In genomic region chr17:5132296-5132986, GRCm38 (mm10) we compare ENCODE assay signal across 13 mouse cellular contexts.
DNase-seq lines count a peak whose midpoint lies in the region; ATAC-seq and TF ChIP-seq lines count a peak whose summit lies in the region.
"Had no signal": no experiment of that assay in that cellular context is flagged by ENCODE, and none has a peak within 500 bp of the region (broad histone marks: within the 10 kb centered on the region; RNA-seq: fewer than 3 reads in every experiment).

No protein-coding gene starts in this region.

- peak; percentile 84 for DNase-seq in heart, adult 11 months
- no peak for DNase-seq in heart, embryonic 10.5 days (ENCODE audit: low spot score)
- peak; percentile 21 for DNase-seq in urinary bladder, postnatal 25 days (ENCODE audit: low spot score)
- no peak for DNase-seq in urinary bladder, postnatal 10 days (ENCODE audit: low spot score)
- DNase-seq in stomach, postnatal 0 days (ENCODE audit: low spot score) = no peak
- DNase-seq in layer of hippocampus, postnatal 14 days (ENCODE audit: low spot score in 2 of 2) = no peak
- DNase-seq in ovary, postnatal 10 days (ENCODE audit: low spot score) = no peak
- DNase-seq: embryo, embryonic 11 days; liver, embryonic 13.5 days; thymus, postnatal 36 days had no signal

- H3K9ac ChIP-seq in intestine, embryonic 16.5 days (ENCODE audit: low read depth, low read length) = no peak overlapping the region
- H3K9ac ChIP-seq in stomach, postnatal 0 days (ENCODE audit: low read length) = no peak overlapping the region
- H3K9ac ChIP-seq: liver, embryonic 13.5 days; midbrain, embryonic 13.5 days had no signal

- WGBS in heart, embryonic 10.5 days = 93% methylated on average over 14 of the region's 14 CpGs
- WGBS in intestine, embryonic 16.5 days = 88% methylated on average over 14 of the region's 14 CpGs
- 78% methylated on average over 14 of the region's 14 CpGs for WGBS in stomach, postnatal 0 days

- no peaks in the 10 kb centered on the region for H3K27me3 ChIP-seq in heart, embryonic 10.5 days (ENCODE audit: insufficient read depth, poor library complexity, severe bottlenecking)
- no peaks in the 10 kb centered on the region for H3K27me3 ChIP-seq in intestine, embryonic 16.5 days (replicated peaks; ENCODE audit: control insufficient read depth, insufficient read depth, low read length)
- H3K27me3 ChIP-seq in stomach, postnatal 0 days (ENCODE audit: control insufficient read depth, insufficient read depth, low read length) = no peaks in the 10 kb centered on the region
- H3K27me3 ChIP-seq: liver, embryonic 13.5 days; midbrain, embryonic 13.5 days had no signal

- peaks cover 8% of the 10 kb centered on the region; the same call in 1 of the 2 replicates for H3K4me1 ChIP-seq in heart, embryonic 10.5 days
- H3K4me1 ChIP-seq in intestine, embryonic 16.5 days (ENCODE audit: control insufficient read depth, insufficient read depth, low read length) = peaks cover 9% of the 10 kb centered on the region; the same call in 1 of the 2 replicates
- peaks cover 2% of the 10 kb centered on the region; the same call in 1 of the 2 replicates for H3K4me1 ChIP-seq in stomach, postnatal 0 days (replicated peaks; ENCODE audit: control insufficient read depth, insufficient read depth)

- TF ChIP-seq CTCF in stomach, postnatal 0 days (IDR thresholded peaks at IDR 0.05; ENCODE audit: low read depth) = no peak

- H3K9me3 ChIP-seq in heart, embryonic 10.5 days = no peaks in the 10 kb centered on the region
- no peaks in the 10 kb centered on the region for H3K9me3 ChIP-seq in intestine, embryonic 16.5 days (ENCODE audit: control insufficient read depth, low read length)
- H3K9me3 ChIP-seq in stomach, postnatal 0 days (ENCODE audit: control insufficient read depth, low read length) = no peaks in the 10 kb centered on the region
- H3K9me3 ChIP-seq: liver, embryonic 13.5 days; midbrain, embryonic 13.5 days had no signal

- H3K4me3 ChIP-seq in heart, embryonic 10.5 days = no peak overlapping the region
- H3K4me3 ChIP-seq in intestine, embryonic 16.5 days (ENCODE audit: low read length) = no peak overlapping the region
- H3K4me3 ChIP-seq in stomach, postnatal 0 days (ENCODE audit: low read depth, low read length) = no peak overlapping the region
- H3K4me3 ChIP-seq: liver, embryonic 13.5 days; midbrain, embryonic 13.5 days had no signal

- no peak overlapping the region for H3K27ac ChIP-seq in heart, embryonic 10.5 days
- H3K27ac ChIP-seq in intestine, embryonic 16.5 days (ENCODE audit: low read length) = no peak overlapping the region
- H3K27ac ChIP-seq in stomach, postnatal 0 days (replicated peaks) = no peak overlapping the region
- H3K27ac ChIP-seq: liver, embryonic 13.5 days; midbrain, embryonic 13.5 days had no signal

- peak; percentile 64; the same call in 1 of the 2 replicates for ATAC-seq in intestine, embryonic 16.5 days
- peak; percentile 63; the same call in 1 of the 2 replicates for ATAC-seq in stomach, postnatal 0 days (ENCODE audit: low FRiP score, low TSS enrichment)
- ATAC-seq: forebrain, embryonic 16.5 days; midbrain, embryonic 13.5 days had no signal

- no peaks in the 10 kb centered on the region for H3K36me3 ChIP-seq in heart, embryonic 10.5 days
- no peaks in the 10 kb centered on the region for H3K36me3 ChIP-seq in intestine, embryonic 16.5 days (ENCODE audit: control insufficient read depth, insufficient read depth, low read length)
- no peaks in the 10 kb centered on the region for H3K36me3 ChIP-seq in stomach, postnatal 0 days (ENCODE audit: control insufficient read depth, insufficient read depth, low read length)
- H3K36me3 ChIP-seq: liver, embryonic 13.5 days; midbrain, embryonic 13.5 days had no signal

- no peak for TF ChIP-seq EP300 in stomach, postnatal 0 days (optimal IDR thresholded peaks at IDR 0.05)

- H3K4me2 ChIP-seq in intestine, embryonic 16.5 days (ENCODE audit: low read depth, low read length) = no peak overlapping the region
- no peak overlapping the region for H3K4me2 ChIP-seq in stomach, postnatal 0 days (replicated peaks; ENCODE audit: low read depth)
- H3K4me2 ChIP-seq: liver, embryonic 13.5 days; midbrain, embryonic 13.5 days had no signal

Comparison
In these comparisons a context has a peak if more than half of its experiments do, and no peak if none do; other contexts are left out.
1. DNase-seq: peak in heart, adult 11 months (single experiment) and urinary bladder, postnatal 25 days (single experiment); none in heart, embryonic 10.5 days (single experiment), urinary bladder, postnatal 10 days (single experiment), stomach, postnatal 0 days (single experiment), layer of hippocampus, postnatal 14 days (0 of 2) and ovary, postnatal 10 days (single experiment).